Mouse (Mus musculus) megakaryocyte, adult 5-6 weeks (primary cell): ENCODE data around the gene Dnajb6. TPM values are rescaled to one million over a fixed set of nuclear protein-coding genes. Genes with fewer than 3 reads are reported as not detected.
"Not testable (repeated sequence)": the region's sequence is repeated elsewhere in the genome, so short reads cannot be mapped to it uniquely, and the experiment has no call there.

ENCODE experiments used
- ATAC-seq: 2 replicates; pipeline ENCODE4 v1.8.0; 2016; ENCODE audit warnings: mild to moderate bottlenecking, inconsistent platforms; ENCODE audit not compliant: poor library complexity, severe bottlenecking
- total RNA-seq, 2 experiments: library from RNA; stranded (forward) in 1 of 2; stranded (reverse) in 1 of 2; fragments of 153-499, 151-499 nt in 1 of 2; fragments of 221-1000, 200-1000 nt in 1 of 2; gene quantifications; 2 replicates each; pipeline versions ENCODE4 v1.2.3 to v1.2.4; 2015 to 2017

Gene Dnajb6
- total RNA-seq, 2 experiments from 2014 or later: 161 to 169 TPM

- ATAC-seq: no peak
Measured at GRCm38 (mm10) chr5:29752894-29753293, 17.4 kb downstream of the Dnajb6 start.

GRCm38 (mm10) chr5:29759318-29759717 lies 23.8 kb downstream of the Dnajb6 start:
- no peak for ATAC-seq

- ATAC-seq: no peak
Measured at GRCm38 (mm10) chr5:29770935-29771334, 35.4 kb downstream of the Dnajb6 start.

GRCm38 (mm10) chr5:29772038-29772437 lies 36.5 kb downstream of the Dnajb6 start:
- peak; percentile 87 for ATAC-seq

- peak; percentile 38; the same call in 1 of the 2 replicates for ATAC-seq
Measured at GRCm38 (mm10) chr5:29772651-29773330, 37.3 kb downstream of the Dnajb6 start.

- no peak for ATAC-seq
Measured at GRCm38 (mm10) chr5:29773460-29774150, 38.1 kb downstream of the Dnajb6 start.

GRCm38 (mm10) chr5:29775437-29775836 lies 39.9 kb downstream of the Dnajb6 start:
- no peak for ATAC-seq

GRCm38 (mm10) chr5:29778029-29778428 lies 42.5 kb downstream of the Dnajb6 start:
- no peak for ATAC-seq

- not testable (repeated sequence) for ATAC-seq
Measured at GRCm38 (mm10) chr5:29779733-29780132, 44.2 kb downstream of the Dnajb6 start.

- no peak for ATAC-seq
Measured at GRCm38 (mm10) chr5:29782261-29782660, 46.8 kb downstream of the Dnajb6 start.

GRCm38 (mm10) chr5:29784906-29785305 lies 49.4 kb downstream of the Dnajb6 start:
- peak; percentile 61 for ATAC-seq

GRCm38 (mm10) chr5:29785953-29786352 lies 50.5 kb downstream of the Dnajb6 start:
- peak; percentile 74 for ATAC-seq

GRCm38 (mm10) chr5:29794933-29795332 lies 59.4 kb downstream of the Dnajb6 start:
- peak; percentile 100 for ATAC-seq

- no peak for ATAC-seq
Measured at GRCm38 (mm10) chr5:29808940-29809339, 73.5 kb downstream of the Dnajb6 start.

GRCm38 (mm10) chr5:29811377-29811921 lies 76.0 kb downstream of the Dnajb6 start:
- not testable (repeated sequence) for ATAC-seq

GRCm38 (mm10) chr5:29816523-29817242 lies 81.2 kb downstream of the Dnajb6 start:
- ATAC-seq: 0 out of 2 replicates have a peak, but pooled peaks have one; percentile 15

- ATAC-seq: no peak
Measured at GRCm38 (mm10) chr5:29817400-29817799, 81.9 kb downstream of the Dnajb6 start.

- no peak for ATAC-seq
Measured at GRCm38 (mm10) chr5:29818287-29818686, 82.8 kb downstream of the Dnajb6 start.

- ATAC-seq: peak; percentile 67; the same call in 1 of the 2 replicates
Measured at GRCm38 (mm10) chr5:29824796-29825195, 89.3 kb downstream of the Dnajb6 start.

GRCm38 (mm10) chr5:29826780-29827179 lies 91.3 kb downstream of the Dnajb6 start:
- ATAC-seq: no peak
